Mouse (Mus musculus): ENCODE data around the gene Prkci. TPM values are rescaled to one million over a fixed set of nuclear protein-coding genes. Genes with fewer than 3 reads are reported as not detected.

Gene Prkci
- polyA plus RNA-seq, 1 experiment from 2014 or later: 30.2 TPM

GRCm38 (mm10) chr3:31095491-31096154 lies 100.1 kb downstream of the Prkci start:
- Histone ChIP-seq H3K27ac (ENCODE audit: low read depth, low read length) (peak overlapping the region; percentile 99), H3K27me3 (ENCODE audit: control insufficient read depth, insufficient read depth, low read length) (no peaks in the 10 kb centered on the region), H3K36me3 (ENCODE audit: control insufficient read depth, insufficient read depth, low read length) (no peaks in the 10 kb centered on the region), H3K9me3 (ENCODE audit: control insufficient read depth, low read length) (no peaks in the 10 kb centered on the region), H3K4me1 (ENCODE audit: control insufficient read depth, insufficient read depth, low read length) (peaks cover 37% of the 10 kb centered on the region), H3K4me3 (ENCODE audit: low read depth, low read length) (peak overlapping the region; percentile 98), H3K4me2 (ENCODE audit: low read depth, low read length) (peak overlapping the region; percentile 50), H3K9ac (replicated peaks; ENCODE audit: low read depth, low read length) (peak overlapping the region; percentile 98)
- peak; percentile 35 for ATAC-seq (ENCODE audit: low read depth)
- under 1% methylated on average over 33 of the region's 33 CpGs for WGBS

GRCm38 (mm10) chr3:31096155-31097101 lies 100.9 kb downstream of the Prkci start:
- H3K4me1 ChIP-seq (ENCODE audit: control insufficient read depth, insufficient read depth, low read length): peaks cover 41% of the 10 kb centered on the region
- 39% methylated on average over 10 of the region's 10 CpGs for WGBS
- H3K4me2 ChIP-seq (ENCODE audit: low read depth, low read length): peak overlapping the region; percentile 50

GRCm38 (mm10) chr3:31097102-31097720 lies 101.7 kb downstream of the Prkci start:
- H3K4me3 ChIP-seq (ENCODE audit: low read depth, low read length): peak overlapping the region; percentile 8; the same call in 1 of the 2 replicates
- no peak for ATAC-seq (ENCODE audit: low read depth)
- WGBS: 77% methylated on average over 13 of the region's 13 CpGs

More at GRCm38 (mm10) chr3:31096155-31097101, 100.9 kb downstream of the Prkci start:
- Histone ChIP-seq H3K27me3 (ENCODE audit: control insufficient read depth, insufficient read depth, low read length) (no peaks in the 10 kb centered on the region), H3K4me3 (ENCODE audit: low read depth, low read length) (peak overlapping the region; percentile 98), H3K36me3 (ENCODE audit: control insufficient read depth, insufficient read depth, low read length) (no peaks in the 10 kb centered on the region), H3K9ac (replicated peaks; ENCODE audit: low read depth, low read length) (peak overlapping the region; percentile 98), H3K27ac (ENCODE audit: low read depth, low read length) (peak overlapping the region; percentile 99; the same call in 1 of the 2 replicates), H3K9me3 (ENCODE audit: control insufficient read depth, low read length) (no peaks in the 10 kb centered on the region)
- ATAC-seq (ENCODE audit: low read depth): no peak

GRCm38 (mm10) chr3:31097976-31098375 lies 102.4 kb downstream of the Prkci start:
- 47% methylated on average over 11 of the region's 11 CpGs for WGBS
- H3K4me2 ChIP-seq (ENCODE audit: low read depth, low read length): peak overlapping the region; percentile 34
- H3K4me1 ChIP-seq (ENCODE audit: control insufficient read depth, insufficient read depth, low read length): peaks cover 44% of the 10 kb centered on the region
- H3K27ac ChIP-seq (ENCODE audit: low read depth, low read length): no peak overlapping the region
- H3K9me3 ChIP-seq (ENCODE audit: control insufficient read depth, low read length): no peaks in the 10 kb centered on the region
- H3K4me3 ChIP-seq (ENCODE audit: low read depth, low read length): peak overlapping the region; percentile 11; the same call in 1 of the 2 replicates
- H3K27me3 ChIP-seq (ENCODE audit: control insufficient read depth, insufficient read depth, low read length): no peaks in the 10 kb centered on the region
- no peak overlapping the region for H3K9ac ChIP-seq (replicated peaks; ENCODE audit: low read depth, low read length)
- ATAC-seq (ENCODE audit: low read depth): no peak
- no peaks in the 10 kb centered on the region for H3K36me3 ChIP-seq (ENCODE audit: control insufficient read depth, insufficient read depth, low read length)

More at GRCm38 (mm10) chr3:31097102-31097720, 101.7 kb downstream of the Prkci start:
- Histone ChIP-seq H3K36me3 (ENCODE audit: control insufficient read depth, insufficient read depth, low read length) (no peaks in the 10 kb centered on the region), H3K9ac (replicated peaks; ENCODE audit: low read depth, low read length) (no peak overlapping the region), H3K27ac (ENCODE audit: low read depth, low read length) (no peak overlapping the region), H3K4me1 (ENCODE audit: control insufficient read depth, insufficient read depth, low read length) (peaks cover 45% of the 10 kb centered on the region), H3K4me2 (ENCODE audit: low read depth, low read length) (peak overlapping the region; percentile 34), H3K9me3 (ENCODE audit: control insufficient read depth, low read length) (no peaks in the 10 kb centered on the region), H3K27me3 (ENCODE audit: control insufficient read depth, insufficient read depth, low read length) (no peaks in the 10 kb centered on the region)

GRCm38 (mm10) chr3:31098556-31098955 lies 103.0 kb downstream of the Prkci start:
- H3K27ac ChIP-seq (ENCODE audit: low read depth, low read length): no peak overlapping the region
- no peak overlapping the region for H3K4me3 ChIP-seq (ENCODE audit: low read depth, low read length)
- no peaks in the 10 kb centered on the region for H3K36me3 ChIP-seq (ENCODE audit: control insufficient read depth, insufficient read depth, low read length)
- H3K27me3 ChIP-seq (ENCODE audit: control insufficient read depth, insufficient read depth, low read length): no peaks in the 10 kb centered on the region
- whole genome bisulfite sequencing: 72% methylated on average over 1 of the region's 1 CpGs
- no peak overlapping the region for H3K9ac ChIP-seq (replicated peaks; ENCODE audit: low read depth, low read length)
- ATAC-seq (ENCODE audit: low read depth): no peak
- no peaks in the 10 kb centered on the region for H3K9me3 ChIP-seq (ENCODE audit: control insufficient read depth, low read length)
- H3K4me2 ChIP-seq (ENCODE audit: low read depth, low read length): peak overlapping the region; percentile 34; the same call in 1 of the 2 replicates
- H3K4me1 ChIP-seq (ENCODE audit: control insufficient read depth, insufficient read depth, low read length): peaks cover 43% of the 10 kb centered on the region

- peak overlapping the region; percentile 46 for H3K4me2 ChIP-seq (ENCODE audit: low read depth, low read length)
- H3K9ac ChIP-seq (replicated peaks; ENCODE audit: low read depth, low read length): no peak overlapping the region
- H3K9me3 ChIP-seq (ENCODE audit: control insufficient read depth, low read length): no peaks in the 10 kb centered on the region
- no peaks in the 10 kb centered on the region for H3K27me3 ChIP-seq (ENCODE audit: control insufficient read depth, insufficient read depth, low read length)
- H3K27ac ChIP-seq (ENCODE audit: low read depth, low read length): no peak overlapping the region
- H3K36me3 ChIP-seq (ENCODE audit: control insufficient read depth, insufficient read depth, low read length): no peaks in the 10 kb centered on the region
- ATAC-seq (ENCODE audit: low read depth): no peak
- H3K4me1 ChIP-seq (ENCODE audit: control insufficient read depth, insufficient read depth, low read length): peaks cover 43% of the 10 kb centered on the region
- WGBS: 82% methylated on average over 5 of the region's 5 CpGs
- H3K4me3 ChIP-seq (ENCODE audit: low read depth, low read length): no peak overlapping the region
Measured at GRCm38 (mm10) chr3:31100026-31100425, 104.5 kb downstream of the Prkci start.

GRCm38 (mm10) chr3:31100802-31101201 lies 105.3 kb downstream of the Prkci start:
- Histone ChIP-seq H3K9ac (replicated peaks; ENCODE audit: low read depth, low read length) (no peak overlapping the region), H3K36me3 (ENCODE audit: control insufficient read depth, insufficient read depth, low read length) (no peaks in the 10 kb centered on the region), H3K27ac (ENCODE audit: low read depth, low read length) (no peak overlapping the region), H3K27me3 (ENCODE audit: control insufficient read depth, insufficient read depth, low read length) (no peaks in the 10 kb centered on the region), H3K4me3 (ENCODE audit: low read depth, low read length) (no peak overlapping the region), H3K4me1 (ENCODE audit: control insufficient read depth, insufficient read depth, low read length) (peaks cover 43% of the 10 kb centered on the region), H3K9me3 (ENCODE audit: control insufficient read depth, low read length) (no peaks in the 10 kb centered on the region), H3K4me2 (ENCODE audit: low read depth, low read length) (peak overlapping the region; percentile 29; the same call in 1 of the 2 replicates)
- 89% methylated on average over 3 of the region's 3 CpGs for WGBS
- ATAC-seq (ENCODE audit: low read depth): no peak
